Mouse (Mus musculus): Measurements from ENCODE around the gene Frmd5. TPM values are rescaled to one million over a fixed set of nuclear protein-coding genes. Genes with fewer than 3 reads are reported as not detected.
A peak's percentile ranks its signal among the peaks of the same experiment; 100 is the strongest.

Gene Frmd5
- total RNA-seq, 2 experiments from 2014 or later = 33.5 to 37.9 TPM

DNA sequence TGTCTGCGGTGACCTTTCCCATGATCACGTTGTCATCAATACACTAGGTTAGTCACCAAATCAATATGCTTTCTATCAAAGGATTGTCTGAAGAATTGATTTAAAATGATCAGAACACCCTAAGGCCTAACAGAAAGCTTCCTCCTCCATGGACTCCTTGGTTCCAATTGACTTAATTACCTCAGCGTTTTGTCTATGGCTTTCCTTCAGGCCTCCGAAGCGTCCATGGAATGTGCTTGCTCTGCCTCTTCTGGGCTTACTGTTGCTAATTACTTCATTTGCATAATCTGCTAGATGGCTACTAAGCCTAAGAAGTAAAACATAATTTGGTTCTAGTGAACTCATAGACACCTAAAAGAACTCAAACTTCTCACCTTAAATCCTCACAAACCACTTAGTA lies 42.0 kb downstream of the Frmd5 start:
- DNase-seq (ENCODE audit: low spot score in 2 of 2) = no peak

DNA sequence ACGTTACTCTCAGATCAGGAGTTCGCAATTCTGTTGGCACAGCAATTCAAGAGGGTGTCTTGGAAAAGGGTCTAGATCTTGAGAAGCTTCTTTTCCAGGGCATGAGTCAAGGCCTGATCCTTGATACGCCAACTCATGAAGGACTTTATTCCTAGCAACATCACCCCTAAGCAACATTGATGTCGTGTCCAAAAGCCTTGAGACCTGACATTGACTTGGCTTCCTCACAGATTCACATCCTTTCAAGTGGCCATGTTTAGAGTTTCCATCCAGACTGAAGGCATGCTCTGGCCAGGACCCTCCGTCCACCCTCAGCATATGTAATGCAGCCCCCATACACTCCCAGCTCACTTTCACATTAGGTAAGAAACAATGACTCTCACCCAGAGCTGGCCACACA lies 45.0 kb downstream of the Frmd5 start:
- no peak for DNase-seq (ENCODE audit: low spot score in 2 of 2)

DNA sequence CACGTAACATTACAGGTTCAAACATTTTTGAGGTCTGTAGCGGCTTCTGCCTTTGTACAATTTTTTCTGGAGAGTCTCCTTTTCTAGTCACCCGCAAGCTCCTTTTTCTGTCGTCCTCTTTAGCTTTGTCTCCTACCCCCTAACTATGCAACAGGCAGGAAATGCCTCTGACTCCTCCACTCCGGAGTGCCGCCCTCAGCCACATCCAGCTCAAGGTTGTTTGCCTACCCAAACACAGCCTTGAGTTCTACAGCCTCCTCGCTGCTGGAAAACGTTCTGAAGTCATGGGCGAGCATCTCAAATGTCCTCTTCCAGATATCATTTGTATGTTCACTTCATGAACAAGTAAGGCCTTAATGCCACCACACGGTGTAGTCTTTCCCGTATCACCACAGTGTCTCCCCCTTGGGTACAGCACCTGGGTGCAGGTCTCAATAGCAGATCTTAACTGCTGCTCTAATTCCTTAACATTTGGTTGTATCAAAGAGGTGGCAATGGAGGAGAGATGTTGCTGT lies 45.5 kb downstream of the Frmd5 start:
- DNase-seq (ENCODE audit: low spot score in 2 of 2) = no peak

DNA sequence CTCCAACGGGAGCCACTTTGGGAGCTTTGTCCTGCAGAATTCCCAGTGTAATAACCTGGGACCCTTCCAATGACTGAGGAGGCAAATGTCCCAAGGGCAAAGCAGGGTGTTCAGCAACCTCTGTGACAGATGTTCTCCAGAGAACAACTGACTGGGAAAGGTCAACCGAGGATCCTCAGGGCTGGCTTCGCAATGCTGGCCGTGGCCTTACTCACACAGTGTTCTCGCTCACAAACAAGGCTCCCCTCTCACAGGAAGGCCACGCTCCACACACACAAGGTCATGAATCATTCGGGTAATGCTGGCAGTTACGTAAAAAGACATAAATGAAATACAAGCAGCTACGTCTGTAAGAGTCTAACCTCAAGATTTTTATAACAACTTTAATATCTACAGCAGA lies 46.2 kb downstream of the Frmd5 start:
- no peak for DNase-seq (ENCODE audit: low spot score in 2 of 2)

DNA sequence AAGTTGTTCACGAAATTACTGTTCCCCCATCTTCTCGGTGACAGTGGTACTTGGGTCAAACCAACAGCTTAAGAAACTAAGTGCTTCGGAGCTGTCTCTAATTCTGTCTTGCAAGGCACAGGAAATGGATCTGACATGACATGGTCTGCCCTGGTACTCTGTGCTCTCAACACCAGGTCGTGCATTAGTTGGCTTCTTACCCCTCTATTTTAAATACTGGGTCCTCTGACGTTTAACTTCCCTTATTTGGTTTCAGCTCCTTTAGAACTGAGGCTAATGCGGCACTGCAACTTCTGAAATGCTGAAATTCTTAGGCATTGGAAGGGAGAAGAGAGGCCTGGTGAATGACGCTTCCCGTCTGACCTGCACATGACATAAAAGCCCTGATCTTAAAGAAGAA lies 48.6 kb downstream of the Frmd5 start:
- no peak for DNase-seq (ENCODE audit: low spot score in 2 of 2)

DNA sequence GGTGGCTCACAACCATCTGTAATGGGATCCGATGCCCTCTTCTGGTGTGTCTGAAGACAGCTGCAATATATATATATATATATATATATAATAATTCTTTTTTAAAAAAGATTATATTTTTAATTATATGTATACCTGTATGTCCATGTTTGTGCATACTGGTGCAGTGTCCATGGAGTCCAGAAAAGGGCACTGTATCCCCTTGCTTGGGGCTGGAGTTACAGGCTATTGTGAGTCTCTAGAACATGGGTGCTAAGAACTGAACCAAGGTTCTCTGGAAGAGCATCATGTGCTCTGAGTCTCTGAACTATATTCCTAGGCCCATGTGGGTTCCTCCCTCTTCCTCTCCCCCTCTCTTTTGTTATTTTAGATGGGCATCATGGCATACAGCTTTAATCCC lies 50.6 kb downstream of the Frmd5 start:
- DNase-seq (ENCODE audit: low spot score in 2 of 2) = no peak

DNA sequence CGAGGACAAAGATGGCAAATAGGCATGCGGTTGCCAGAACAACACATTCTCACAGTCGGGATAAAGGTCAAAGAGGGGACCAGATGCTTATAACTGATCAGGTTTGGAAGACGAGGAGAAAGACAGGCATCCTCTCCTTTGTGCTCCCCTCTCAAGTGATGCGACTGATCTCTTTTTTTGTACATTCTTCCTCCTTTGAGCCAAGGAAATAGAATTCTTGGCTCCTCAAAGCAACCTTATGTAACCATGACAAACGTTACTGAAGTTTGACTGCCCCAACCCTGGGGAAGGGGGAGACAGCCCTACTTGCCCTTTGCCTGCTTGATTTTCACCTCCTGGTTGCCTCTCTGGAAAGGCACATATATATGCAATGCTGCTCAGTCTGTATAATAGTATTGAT lies 51.8 kb downstream of the Frmd5 start:
- no peak for DNase-seq (ENCODE audit: low spot score in 2 of 2)

DNA sequence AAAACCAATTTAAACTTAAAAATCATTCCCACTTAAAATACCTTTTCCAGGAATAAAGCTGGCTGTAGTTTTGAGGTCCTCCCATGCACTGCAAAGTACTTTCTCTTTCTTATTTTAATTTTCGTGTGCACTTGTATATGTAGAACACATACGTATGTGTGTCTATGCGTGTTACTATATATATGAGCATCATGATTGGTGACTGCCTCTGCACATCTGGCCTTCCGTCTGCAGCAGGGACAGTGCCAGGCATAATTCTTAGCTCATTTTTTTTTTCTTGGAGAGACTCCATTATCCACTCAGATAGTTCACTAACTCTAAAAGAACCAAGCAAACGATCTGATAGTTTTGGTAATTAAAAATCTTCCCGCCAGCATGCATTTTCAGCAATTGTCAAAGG lies 56.8 kb downstream of the Frmd5 start:
- peak in 1 of 2 experiments; percentile 21 for DNase-seq (ENCODE audit: low spot score in 2 of 2)

DNA sequence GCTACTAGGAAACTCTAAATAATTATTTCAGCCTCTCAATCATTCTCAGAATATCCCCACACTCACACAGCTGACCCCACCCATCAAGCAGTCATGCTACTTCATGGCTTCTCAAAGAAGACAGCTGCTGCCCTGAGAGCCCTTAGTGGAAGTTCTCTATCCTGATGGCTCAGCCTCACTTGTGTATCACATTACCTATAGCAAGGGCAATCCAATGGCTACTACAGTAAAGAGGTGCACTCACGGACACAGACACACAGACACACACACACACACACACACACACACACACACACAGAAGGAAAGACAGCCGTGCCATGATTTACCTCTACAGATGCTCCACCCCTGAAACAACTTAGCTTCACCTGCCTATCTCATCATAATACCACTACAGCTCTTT lies 65.7 kb downstream of the Frmd5 start:
- no peak for DNase-seq (ENCODE audit: low spot score in 2 of 2)

DNA sequence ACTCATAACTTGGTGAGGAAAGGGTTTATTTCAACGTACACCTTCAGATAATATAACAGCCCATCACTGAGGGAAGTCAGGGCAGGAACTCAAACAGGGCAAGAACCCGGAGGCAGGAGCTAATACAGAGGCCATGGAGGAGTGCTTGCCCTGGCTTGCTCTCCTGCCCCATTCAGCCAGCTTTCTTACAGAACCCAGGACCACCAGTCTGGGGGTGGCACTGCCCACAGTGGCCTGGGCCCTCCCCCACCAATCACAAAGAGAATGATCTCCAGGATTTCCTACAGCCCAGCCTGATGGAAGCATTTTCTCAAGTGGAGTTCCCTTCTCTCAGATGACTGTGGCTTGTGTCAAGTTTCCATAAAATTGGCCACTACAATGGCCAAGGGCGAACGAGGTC lies 67.5 kb downstream of the Frmd5 start:
- no peak for DNase-seq (ENCODE audit: low spot score in 2 of 2)

DNA sequence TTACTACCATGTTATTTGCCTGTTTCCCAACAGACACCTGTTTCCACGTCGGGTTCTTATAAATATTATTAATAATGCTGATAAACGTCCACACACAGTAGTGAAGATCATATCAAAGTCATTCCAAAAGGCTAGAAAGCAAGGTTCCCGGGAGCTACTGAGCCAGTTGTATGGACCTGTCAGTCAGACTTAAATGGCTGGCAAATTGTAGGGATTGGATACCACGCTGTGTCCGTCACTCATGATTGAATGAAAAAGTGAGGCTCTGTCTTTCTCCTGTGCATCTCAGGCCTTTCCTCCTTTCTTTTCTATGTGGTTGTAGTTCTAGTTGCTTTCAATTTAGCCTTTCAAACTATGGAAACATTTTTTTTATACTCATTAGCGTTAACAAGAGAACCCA lies 73.5 kb downstream of the Frmd5 start:
- no peak for DNase-seq (ENCODE audit: low spot score in 2 of 2)

DNA sequence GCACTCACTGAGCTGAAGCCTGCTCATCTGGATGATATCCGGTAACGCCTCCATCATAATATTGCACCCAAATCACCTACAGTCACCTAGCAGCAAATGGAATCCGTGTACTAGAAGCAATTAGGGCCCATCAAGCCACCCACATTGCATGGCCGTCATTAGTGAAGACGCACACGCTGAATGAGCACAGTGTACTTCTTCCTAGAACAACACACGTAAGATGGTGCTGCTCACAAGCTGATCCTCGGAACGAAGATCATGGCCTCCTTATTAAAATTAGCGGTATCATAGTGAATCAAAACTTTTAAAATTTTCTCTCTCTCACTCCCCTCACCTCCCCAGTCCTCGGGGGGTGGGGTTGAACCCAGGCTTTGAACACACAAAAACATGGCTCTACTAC lies 76.4 kb downstream of the Frmd5 start:
- DNase-seq (ENCODE audit: low spot score in 2 of 2) = no peak

DNA sequence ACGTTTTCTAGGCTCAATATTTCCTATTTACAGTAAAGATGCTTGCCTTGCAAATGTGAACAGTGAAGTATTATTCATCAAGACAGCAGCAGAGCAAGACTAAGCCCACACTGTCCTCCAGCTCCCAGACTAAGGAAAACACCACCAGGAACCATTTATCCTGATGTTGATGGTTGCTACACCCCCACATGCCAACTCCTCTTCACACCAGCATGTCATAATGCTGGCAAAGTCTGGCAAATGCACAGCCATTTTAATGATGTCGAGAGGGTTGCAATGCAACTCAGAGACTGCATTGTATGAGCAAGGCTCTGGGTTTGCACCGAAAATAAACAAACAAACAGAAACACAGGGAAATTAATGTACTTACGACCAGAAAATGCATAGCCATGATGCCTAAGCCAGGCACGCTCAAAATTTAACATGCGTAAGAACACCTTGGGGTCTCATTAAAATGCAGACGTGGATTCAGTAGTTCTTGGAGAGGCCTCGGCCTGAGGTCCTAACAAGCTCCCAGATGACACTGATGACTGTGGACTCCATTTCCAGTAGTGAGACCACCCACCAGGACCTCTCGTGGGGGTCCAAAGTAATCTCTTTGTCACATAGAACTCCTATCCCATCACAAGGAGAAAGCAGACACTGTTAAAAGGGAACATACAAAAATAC lies 77.8 kb downstream of the Frmd5 start:
- DNase-seq (ENCODE audit: low spot score in 2 of 2) = no peak

DNA sequence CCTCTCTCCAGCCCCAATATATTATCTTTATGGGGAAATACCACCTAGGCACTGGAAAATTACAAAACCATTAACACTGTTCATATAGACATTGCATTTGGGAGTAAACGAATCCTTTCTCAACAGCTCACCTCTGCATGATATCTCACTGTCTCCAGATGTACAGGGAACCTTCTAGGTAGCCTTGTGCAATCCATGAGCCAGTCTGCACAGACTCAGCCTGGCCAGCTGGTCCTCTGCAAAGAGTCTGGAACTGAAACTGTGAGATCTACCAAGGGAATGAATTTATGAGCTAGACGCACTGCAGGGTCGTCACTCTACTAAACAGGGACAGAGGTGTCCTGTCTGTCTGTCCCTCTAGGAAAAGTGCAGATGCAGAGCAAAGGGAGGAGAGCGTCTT lies 82.0 kb downstream of the Frmd5 start:
- DNase-seq (ENCODE audit: low spot score in 2 of 2) = no peak

DNA sequence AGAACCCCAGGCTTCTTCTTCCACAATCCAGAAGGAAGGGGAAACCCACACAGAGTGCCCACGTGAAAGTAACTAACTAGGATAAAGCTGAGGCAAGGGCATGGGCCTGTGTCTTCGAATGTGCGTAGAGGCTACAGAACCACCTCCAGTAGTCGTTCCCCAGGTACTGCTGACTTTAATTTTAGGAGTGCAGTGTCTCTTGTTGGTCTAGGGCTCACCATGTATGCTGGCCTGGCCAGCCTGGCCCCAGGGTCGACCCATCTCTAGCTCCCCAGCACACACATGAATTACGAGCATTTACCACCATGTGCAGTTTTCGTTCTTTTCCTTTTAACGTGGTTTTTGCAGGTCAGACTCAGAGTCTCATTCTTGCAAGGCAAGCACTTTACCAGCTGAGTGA lies 83.1 kb downstream of the Frmd5 start:
- DNase-seq (ENCODE audit: low spot score in 2 of 2) = no peak

DNA sequence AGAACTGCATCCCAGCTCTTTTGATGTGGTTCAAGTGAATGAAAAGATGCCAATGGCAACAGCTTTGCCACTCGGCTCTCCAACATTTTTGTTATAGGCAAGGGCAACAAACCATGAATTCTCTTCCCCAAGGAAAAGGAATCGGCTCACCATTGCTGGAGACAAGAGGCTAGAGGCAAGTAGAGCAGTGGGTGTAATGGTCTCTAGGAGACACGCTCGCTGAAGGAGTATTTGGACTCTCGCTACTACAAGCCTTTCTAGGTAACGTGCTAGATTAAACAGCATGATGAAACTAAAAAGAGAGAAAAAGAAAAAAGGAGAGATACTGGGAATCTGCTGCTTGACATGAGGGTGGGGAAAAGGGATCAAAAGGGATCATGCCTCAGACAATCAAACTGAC lies 87.9 kb downstream of the Frmd5 start:
- no peak for DNase-seq (ENCODE audit: low spot score in 2 of 2)

DNA sequence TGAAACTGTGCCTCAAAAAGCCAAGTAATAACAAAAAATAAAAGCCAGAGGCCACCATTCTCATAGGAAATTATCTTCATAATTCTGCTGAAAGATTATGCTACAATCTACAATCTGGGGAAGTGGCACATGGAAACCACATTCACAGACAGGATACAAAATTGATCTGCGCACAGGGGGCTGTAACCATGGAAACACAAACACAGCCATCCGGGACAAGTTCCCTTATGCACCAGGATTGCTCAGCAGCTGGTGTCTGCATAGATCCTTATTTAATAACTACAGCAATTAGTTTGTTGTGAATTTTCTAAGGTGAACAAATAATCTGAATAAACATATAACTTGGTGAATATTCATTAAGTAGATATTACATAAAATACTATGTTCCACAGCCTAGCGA lies 89.8 kb downstream of the Frmd5 start:
- peak; percentile 47 to 74 for DNase-seq (ENCODE audit: low spot score in 2 of 2)

DNA sequence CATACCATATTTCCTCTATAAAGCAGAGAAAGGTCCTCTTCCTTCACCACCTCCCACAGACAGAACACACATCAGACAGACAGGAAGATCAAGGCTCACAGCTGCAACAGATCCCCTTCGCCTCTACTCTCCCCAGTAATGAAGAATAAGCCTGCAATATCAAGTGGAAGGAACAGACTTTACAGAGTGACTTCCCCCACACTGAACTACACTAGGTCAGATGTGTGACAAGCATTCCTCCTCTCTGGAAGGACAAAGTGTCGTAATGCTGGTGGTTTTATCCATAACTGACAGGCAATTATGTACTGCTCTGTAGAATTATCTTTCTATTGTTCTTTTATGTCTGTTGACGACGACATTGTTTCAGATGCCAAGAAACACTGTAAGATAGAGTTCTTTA lies 93.3 kb downstream of the Frmd5 start:
- DNase-seq (ENCODE audit: low spot score in 2 of 2) = no peak

DNA sequence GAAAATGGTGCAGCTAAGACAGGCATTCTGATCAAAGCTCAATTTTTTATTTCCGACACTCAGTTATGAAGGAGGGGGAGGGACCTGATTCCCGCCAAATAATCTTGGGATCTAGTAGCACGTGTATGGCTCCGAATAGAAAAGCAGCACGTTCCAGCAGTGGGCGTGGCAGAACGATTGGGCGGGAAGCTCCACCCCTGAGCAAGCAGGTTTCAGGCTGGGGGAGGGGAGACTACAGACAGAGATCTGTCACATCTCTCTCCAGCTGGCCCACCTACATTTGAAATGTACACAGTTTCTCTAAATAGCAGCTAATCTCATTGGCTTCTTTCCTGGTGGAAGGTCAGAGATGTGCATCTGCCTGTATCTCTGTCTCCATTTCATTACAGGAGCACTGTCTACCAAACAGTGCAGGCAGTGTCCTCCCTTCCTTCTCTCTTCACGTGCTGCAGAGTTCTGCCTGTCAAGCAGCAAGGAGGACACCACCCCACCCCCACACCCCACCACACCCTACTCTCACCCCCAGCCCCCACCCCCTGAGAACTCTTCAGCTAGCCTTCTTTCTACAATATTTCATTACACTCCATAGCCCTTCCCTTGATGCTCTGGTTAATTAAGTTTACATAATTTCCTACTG lies 95.0 kb downstream of the Frmd5 start:
- DNase-seq (ENCODE audit: low spot score in 2 of 2) = peak in 1 of 2 experiments; percentile 37

DNA sequence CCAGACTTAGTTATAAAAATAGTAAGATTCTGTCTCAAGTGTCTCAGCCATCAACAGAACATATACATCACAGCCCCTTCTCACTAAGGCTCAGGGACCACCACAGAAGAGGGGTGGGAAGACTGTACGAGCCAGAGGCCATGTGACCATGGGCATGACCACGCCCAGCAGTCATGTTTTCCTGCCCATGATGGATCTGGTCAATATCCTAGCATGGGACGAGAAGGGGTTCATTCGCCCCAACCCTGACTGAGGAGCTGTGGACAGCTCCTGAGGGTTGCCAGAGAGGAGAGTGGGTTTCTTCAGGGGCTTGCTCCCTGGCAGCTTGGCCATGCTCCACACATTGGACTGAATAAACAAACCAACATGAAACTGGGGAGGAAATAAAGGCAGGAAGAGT lies 97.8 kb downstream of the Frmd5 start:
- DNase-seq (ENCODE audit: low spot score in 2 of 2) = no peak

DNA sequence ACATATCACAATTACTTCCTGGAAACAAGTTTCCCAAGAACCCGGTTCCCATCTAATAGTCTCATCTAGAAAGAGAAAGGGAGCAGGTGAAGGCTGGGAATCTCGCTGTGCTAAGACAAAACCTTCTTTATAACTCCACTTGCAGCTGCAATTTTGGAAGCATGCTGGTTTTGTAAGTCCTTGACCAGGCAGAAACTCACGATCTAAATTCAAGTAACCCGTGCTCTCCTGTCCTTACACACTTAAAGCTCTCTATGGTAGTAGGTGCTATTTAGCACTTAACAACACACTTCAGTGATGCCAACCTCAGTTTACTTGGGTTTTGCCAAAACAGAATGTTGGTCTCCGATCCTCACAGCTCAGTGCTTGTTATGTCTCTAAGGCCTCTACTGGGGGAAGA lies 99.4 kb downstream of the Frmd5 start:
- no peak for DNase-seq (ENCODE audit: low spot score in 2 of 2)

DNA sequence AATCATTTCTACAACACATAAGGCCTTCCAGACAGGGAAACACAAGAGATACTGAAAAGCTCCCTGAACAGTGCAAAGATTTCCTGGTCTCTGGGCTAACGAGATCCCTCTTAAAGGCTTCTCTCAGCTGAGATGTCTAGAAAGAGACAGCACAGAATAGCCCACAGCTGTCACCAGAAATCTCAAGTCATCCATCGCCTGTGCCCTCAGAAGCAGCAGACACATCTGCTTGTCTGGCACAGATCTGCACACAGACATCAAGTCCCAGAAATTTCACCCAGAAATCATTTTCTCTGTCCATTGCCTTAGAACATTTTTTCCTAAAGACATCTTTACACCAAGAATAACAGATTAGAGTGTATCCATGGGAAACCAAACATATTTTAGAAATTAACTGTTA lies 101.1 kb downstream of the Frmd5 start:
- DNase-seq (ENCODE audit: low spot score in 2 of 2) = no peak

DNA sequence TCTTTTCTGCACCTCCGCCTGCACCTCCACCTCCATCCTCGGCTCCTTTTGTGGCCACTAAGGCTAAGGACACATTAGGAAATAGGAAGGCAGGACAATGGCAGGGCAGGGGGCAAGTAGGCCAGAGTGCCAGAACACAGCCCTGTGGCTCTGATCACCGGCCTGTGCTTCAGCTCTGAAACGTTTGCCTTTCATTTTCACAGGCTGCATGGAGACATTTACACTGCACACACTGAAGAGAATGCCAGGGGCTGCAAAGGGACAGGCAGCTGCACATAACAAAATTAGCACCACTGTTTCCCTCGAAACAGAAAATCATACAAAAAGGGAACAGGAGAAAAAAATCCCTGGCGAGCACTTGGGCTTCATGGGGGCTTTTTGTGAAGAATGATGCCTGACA lies 107.6 kb downstream of the Frmd5 start:
- DNase-seq (ENCODE audit: low spot score in 2 of 2) = no peak
